Mouse (Mus musculus) neural tube, embryonic 11.5 days (tissue): ENCODE results near the gene Gss. TPM values are rescaled to one million over a fixed set of nuclear protein-coding genes. Genes with fewer than 3 reads are reported as not detected.

Source experiments
- ATAC-seq: fragments of 200-750 bp; cut with Nextera tagmentation; 2 replicates; pipeline ENCODE4 v1.8.0; 2017; ENCODE audit warnings: moderate number of reproducible peaks, mild to moderate bottlenecking, moderate TSS enrichment, moderate library complexity; ENCODE audit not compliant: insufficient read depth, low FRiP score, low TSS enrichment
- DNase-seq: peaks from one replicate; pipeline ENCODE4 v3.0.0-alpha.2; 2015; ENCODE audit warnings: low spot score
- H3K27ac ChIP-seq: fragments of 300-500 bp; sonication (generic); 2 replicates; pipeline ENCODE4 v1.5.1; 2014; ENCODE audit warnings: low read depth, mild to moderate bottlenecking, low read length
- H3K27me3 ChIP-seq: fragments of 300-500 bp; sonication (generic); 2 replicates; pipeline ENCODE4 v1.6.1; 2014; ENCODE audit warnings: mild to moderate bottlenecking, low read length, mixed read lengths; ENCODE audit not compliant: control insufficient read depth, insufficient read depth
- H3K36me3 ChIP-seq: fragments of 300-500 bp; sonication (generic); 2 replicates; pipeline ENCODE4 v1.6.1; 2014; ENCODE audit warnings: mild to moderate bottlenecking, low read length, moderate library complexity, mixed read lengths; ENCODE audit not compliant: control insufficient read depth, insufficient read depth
- H3K4me1 ChIP-seq: fragments of 300-500 bp; sonication (generic); 2 replicates; pipeline ENCODE4 v1.6.1; 2014; ENCODE audit warnings: low read length, mixed read lengths; ENCODE audit not compliant: control insufficient read depth, insufficient read depth
- H3K4me2 ChIP-seq: fragments of 300-500 bp; sonication (generic); 2 replicates; pipeline ENCODE4 v1.6.1; 2014; ENCODE audit warnings: low read depth, mild to moderate bottlenecking, moderate library complexity
- H3K4me3 ChIP-seq: fragments of 300-500 bp; sonication (generic); 2 replicates; pipeline ENCODE4 v1.5.1; 2014; ENCODE audit warnings: low read depth, low read length
- H3K9ac ChIP-seq: fragments of 300-500 bp; sonication (generic); 2 replicates; pipeline ENCODE4 v1.6.1; 2014; ENCODE audit warnings: mild to moderate bottlenecking, low read length
- H3K9me3 ChIP-seq: fragments of 300-500 bp; sonication (generic); 2 replicates; pipeline ENCODE4 v1.6.1; 2016; ENCODE audit warnings: low read length; ENCODE audit not compliant: control insufficient read depth
- WGBS: fragments of 180-500 bp; shearing (Covaris S2); extraction: QIAGEN DNeasy Blood & Tissue Kit; methylation state at CpG from one replicate; pipeline ENCODE4 v1.1.7; 2014; 5-methylcytosine and 5-hydroxymethylcytosine counted together
- microRNA counts: library from miRNA; unstranded; fragments of <30 nt; microRNA quantifications from one replicate; lab custom pipeline; 2015
- microRNA-seq: library from miRNA; unstranded; fragments of <30 nt; microRNA quantifications from one replicate; pipeline ENCODE4, GENCODE M21; 2016
- polyA plus RNA-seq: library from polyadenylated mRNA; unstranded; fragments of >200 nt; fragmentation: Nextera tagmentation; extraction: Ambion mirVana; gene quantifications from 2 replicates; pipeline ENCODE4 v1.2.1, GENCODE M21; 2014

Gene Gss
- polyA plus RNA-seq, 1 experiment from 2014 or later = 15.5 TPM

DNA sequence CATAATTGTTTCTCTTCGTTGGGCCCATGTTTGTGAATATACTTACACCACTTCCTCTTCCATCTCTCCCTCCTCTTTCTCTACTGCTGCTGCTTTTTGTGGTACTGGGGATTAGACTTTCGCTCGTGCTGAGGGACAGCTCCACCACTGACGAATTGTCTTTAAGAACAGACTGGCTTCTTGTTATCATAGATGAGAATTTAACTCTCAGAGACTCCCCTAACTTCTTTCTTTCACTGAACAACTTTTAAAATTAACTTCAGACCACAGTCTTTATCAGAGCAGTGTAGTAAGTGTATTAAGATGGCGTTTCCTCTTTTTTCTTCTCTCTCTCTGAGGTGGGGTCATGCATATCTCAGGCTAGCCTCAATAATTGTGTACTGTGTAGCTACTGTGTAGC is 68.9 kb downstream of the Gss start:
- Histone ChIP-seq H3K9ac (no peak overlapping the region), H3K27ac (no peak overlapping the region), H3K36me3 (no peaks in the 10 kb centered on the region), H3K4me2 (no peak overlapping the region), H3K4me1 (peaks cover 2% of the 10 kb centered on the region; the same call in 1 of the 2 replicates), H3K4me3 (no peak overlapping the region), H3K9me3 (no peaks in the 10 kb centered on the region), H3K27me3 (no peaks in the 10 kb centered on the region)
- WGBS = 68% methylated on average over 5 of the region's 5 CpGs
- ATAC-seq (no peak), DNase-seq (no peak)

DNA sequence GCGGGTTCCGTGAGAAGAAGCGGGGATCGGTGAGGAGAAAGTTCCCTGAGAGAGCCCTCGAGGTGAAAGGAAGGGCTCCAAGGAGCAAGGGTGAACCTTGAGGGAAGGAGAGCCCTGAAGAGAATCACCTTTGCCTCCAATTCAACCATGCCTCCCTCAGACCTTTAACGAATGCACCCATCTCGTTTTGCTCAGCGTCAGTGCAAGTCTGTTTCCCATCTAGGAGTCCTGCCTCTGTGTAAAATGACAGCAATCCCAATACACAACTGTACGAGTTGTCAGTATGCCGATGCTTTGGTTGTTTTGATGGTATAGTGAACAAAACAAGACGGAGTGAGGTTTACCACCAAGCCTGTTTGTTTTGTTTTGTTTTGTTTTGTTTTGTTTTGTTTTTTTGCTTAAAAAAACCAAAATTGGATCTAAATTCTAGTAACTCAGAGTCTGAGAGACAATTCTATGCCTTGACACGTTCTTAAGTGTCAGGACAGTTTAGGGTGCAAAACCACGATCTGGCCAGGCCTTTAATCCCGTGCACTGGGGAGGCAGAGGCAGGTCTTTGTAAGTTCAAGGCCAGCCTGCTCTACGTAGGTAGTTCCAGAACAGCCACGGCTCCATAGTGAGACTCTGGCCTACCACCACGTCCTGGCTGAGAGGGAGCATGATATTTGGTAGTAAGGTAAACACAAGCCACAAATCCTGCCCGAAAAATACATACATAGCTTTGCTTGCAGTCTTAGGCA is 73.9 kb downstream of the Gss start:
- H3K27ac ChIP-seq = no peak overlapping the region
- ATAC-seq (no peak), DNase-seq (no peak)
- no peaks in the 10 kb centered on the region for H3K27me3 ChIP-seq
- H3K4me2 ChIP-seq = peak overlapping the region; percentile 81
- no peaks in the 10 kb centered on the region for H3K9me3 ChIP-seq
- peak overlapping the region; percentile 71 for H3K9ac ChIP-seq
- no peaks in the 10 kb centered on the region for H3K36me3 ChIP-seq
- 29% methylated on average over 18 of the region's 18 CpGs for WGBS
- H3K4me1 ChIP-seq = peaks cover 16% of the 10 kb centered on the region
- H3K4me3 ChIP-seq = peak overlapping the region; percentile 69

DNA sequence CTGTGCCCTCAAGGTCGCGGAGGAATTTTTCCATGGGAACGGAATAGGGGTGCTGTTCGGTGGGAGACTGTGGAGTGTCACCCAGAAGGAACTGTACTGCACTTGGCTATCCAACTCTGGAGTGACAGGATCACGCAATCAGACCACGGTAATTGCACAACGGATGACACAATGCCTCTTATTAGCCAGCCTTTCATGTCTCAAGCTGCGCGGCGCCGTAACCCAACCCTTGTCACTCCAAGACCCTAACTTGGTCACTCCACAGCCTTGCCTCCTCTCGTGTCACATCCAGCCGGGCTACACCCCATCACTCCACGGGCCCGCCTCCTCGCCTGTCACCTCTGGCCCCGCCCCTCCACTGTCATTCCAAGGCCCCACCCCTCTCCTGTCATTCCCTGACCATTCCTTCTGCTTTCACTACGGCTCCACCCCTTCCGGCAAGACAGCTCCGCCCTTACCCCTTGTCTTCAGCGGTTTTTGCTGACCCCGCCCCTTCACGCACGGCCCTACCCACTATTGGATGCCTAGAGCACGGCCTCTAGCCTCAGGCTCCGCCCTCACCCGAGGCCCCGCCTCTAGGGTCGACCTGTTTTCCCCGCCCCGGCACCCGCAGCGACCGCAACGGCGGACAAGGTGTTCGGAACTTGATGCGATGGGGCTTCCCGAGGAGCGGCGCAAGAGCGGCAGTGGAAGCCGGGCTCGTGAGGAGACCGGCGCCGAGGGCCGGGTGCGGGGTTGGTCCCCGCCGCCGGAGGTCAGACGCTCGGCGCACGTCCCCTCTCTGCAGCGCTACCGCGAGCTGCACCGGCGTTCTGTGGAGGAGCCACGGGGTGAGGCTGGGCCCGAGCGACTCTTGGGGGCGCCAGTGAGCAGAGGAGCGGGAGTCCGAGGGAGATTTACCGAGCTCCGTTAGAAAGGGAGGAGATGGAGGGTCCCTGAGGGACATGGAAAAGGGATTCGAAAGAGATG is 74.9 kb downstream of the Gss start, which contains the start of the genes Acss2 and Ggt7:
Gene Acss2, plus strand, starts transcription at position 494 of the 969 bp plus-strand sequence.
Gene Ggt7, minus strand, starts transcription at position 783 of the 969 bp plus-strand sequence.
- 5% methylated on average over 70 of the region's 70 CpGs for WGBS
- H3K4me1 ChIP-seq = peaks cover 16% of the 10 kb centered on the region
- H3K9me3 ChIP-seq = no peaks in the 10 kb centered on the region
- H3K4me3 ChIP-seq = peak within 1 kb of the TSS; percentile 69
- DNase-seq (peak; percentile 99), ATAC-seq (peak; percentile 99)
- H3K27ac ChIP-seq = 0 out of 2 replicates have a peak within 1 kb of the TSS, but pooled peaks have one; percentile 53
- H3K4me2 ChIP-seq = peak within 1 kb of the TSS; percentile 81
- H3K9ac ChIP-seq = peak within 1 kb of the TSS; percentile 71
- H3K27me3 ChIP-seq = no peaks in the 10 kb centered on the region
- no peaks in the 10 kb centered on the region for H3K36me3 ChIP-seq

DNA sequence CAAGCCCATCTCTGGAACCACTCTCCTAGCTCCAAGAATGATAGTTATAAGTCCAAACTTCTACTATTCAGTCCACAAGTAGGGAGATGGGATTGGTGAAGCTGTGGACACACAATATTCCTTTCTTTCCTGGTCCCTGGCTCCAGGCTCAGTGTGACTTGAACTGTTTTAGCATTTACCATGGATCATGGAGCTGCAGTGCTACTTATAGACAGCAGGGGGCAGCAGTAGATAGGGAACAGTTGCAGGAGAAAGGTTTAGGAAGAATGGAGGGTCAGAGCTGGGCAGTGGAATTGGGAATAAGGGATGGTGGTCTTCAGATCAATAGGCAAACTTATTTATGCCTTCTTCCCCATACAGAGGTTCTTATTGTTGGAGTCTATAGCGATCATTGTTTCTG is 76.7 kb downstream of the Gss start:
- DNase-seq (peak; percentile 70), ATAC-seq (no peak)
- Histone ChIP-seq H3K9ac (no peak overlapping the region), H3K4me3 (no peak overlapping the region), H3K36me3 (no peaks in the 10 kb centered on the region), H3K9me3 (no peaks in the 10 kb centered on the region), H3K27ac (no peak overlapping the region), H3K27me3 (no peaks in the 10 kb centered on the region), H3K4me2 (no peak overlapping the region), H3K4me1 (peaks cover 16% of the 10 kb centered on the region)
- WGBS = 8% methylated on average over 1 of the region's 1 CpGs

DNA sequence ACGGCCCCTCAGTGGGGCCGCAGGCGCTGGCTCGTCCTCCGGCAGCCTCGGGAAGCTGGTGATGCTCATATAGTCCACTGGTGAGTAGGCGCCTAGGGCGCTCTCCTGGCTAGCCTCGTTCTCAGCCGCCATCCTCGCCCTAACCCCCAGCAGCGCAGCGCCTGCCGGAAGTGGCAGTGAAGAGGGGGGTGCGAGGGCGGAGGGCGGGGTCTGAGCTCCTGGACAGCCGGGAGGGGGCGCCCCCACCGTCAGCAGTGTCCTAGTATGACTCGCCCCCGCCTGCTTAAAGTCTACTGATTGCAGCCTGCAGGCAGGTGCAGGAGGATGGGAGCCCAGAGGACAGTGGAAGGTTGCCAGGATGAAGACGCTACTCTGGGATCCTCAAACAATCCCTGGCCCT is 77.9 kb downstream of the Gss start:
- peak; percentile 15; the same call in 1 of the 2 replicates for ATAC-seq
- H3K27ac ChIP-seq = no peak overlapping the region

DNA sequence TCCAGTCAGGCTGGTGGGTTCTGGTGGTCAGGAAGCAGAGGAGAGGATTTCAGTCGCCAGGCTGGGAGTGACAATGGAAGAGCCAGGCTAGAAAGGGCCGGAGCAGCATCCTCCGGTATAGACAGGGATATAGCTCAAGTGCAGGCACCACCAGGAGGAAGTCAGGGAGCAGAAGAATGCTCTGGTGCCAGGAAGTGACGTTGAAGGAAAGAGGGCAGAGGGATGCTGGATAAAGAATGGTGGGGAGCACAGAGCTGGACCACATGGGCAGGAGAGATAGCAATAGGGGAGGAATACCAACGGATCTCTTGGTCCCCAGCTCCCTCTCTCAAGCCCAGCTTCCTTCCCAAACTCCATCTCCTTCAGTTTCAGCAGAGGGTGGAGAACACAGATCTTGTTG is 79.1 kb downstream of the Gss start:
- ATAC-seq (no peak), DNase-seq (no peak)
- Histone ChIP-seq H3K4me3 (no peak overlapping the region; the same call in 1 of the 2 replicates), H3K9ac (peak overlapping the region; percentile 23; the same call in 1 of the 2 replicates), H3K36me3 (no peaks in the 10 kb centered on the region), H3K4me1 (peaks cover 12% of the 10 kb centered on the region), H3K27me3 (no peaks in the 10 kb centered on the region), H3K4me2 (peak overlapping the region; percentile 83), H3K9me3 (no peaks in the 10 kb centered on the region), H3K27ac (no peak overlapping the region)
- WGBS = 75% methylated on average over 5 of the region's 5 CpGs

More for the DNA sequence above, 77.9 kb downstream of the Gss start:
- WGBS = 1% methylated on average over 18 of the region's 23 CpGs
- H3K9me3 ChIP-seq = no peaks in the 10 kb centered on the region
- no peaks in the 10 kb centered on the region for H3K27me3 ChIP-seq
- H3K4me2 ChIP-seq = peak overlapping the region; percentile 83
- peak; percentile 78 for DNase-seq
- H3K36me3 ChIP-seq = no peaks in the 10 kb centered on the region
- peaks cover 16% of the 10 kb centered on the region for H3K4me1 ChIP-seq
- H3K4me3 ChIP-seq = peak overlapping the region; percentile 50
- H3K9ac ChIP-seq = peak overlapping the region; percentile 76

MicroRNAs encoded within 50 kb of the gene (microRNA counts, 519-probe panel; counts per million panel counts)
- 171 counts per million, percentile 57 among the panel's probes with 10 or more counts for microRNA mmu-miR-499 (lab: Ali Mortazavi, UCI)

Small RNA genes within 50 kb of the gene (microRNA-seq; reads per million reads assigned to microRNA genes)
- gene Mir499 = 11.2 reads per million, percentile 23 among the genes with 10 or more reads in this experiment

Other genes starting within 250 kb of the Gss start
- 56.1 and 58.0 TPM in 2 replicates for gene Pigu, start 235.4 kb downstream of the Gss start, polyA plus RNA-seq
- 94.0 and 104 TPM in 2 replicates for gene Trp53inp2, start 211.8 kb downstream of the Gss start, polyA plus RNA-seq
- gene Ncoa6, start 118.9 kb downstream of the Gss start, polyA plus RNA-seq = 33.7 and 34.7 TPM in 2 replicates
- 22.0 and 28.8 TPM in 2 replicates for gene Acss2, start 74.9 kb downstream of the Gss start, polyA plus RNA-seq
- gene Ggt7, start 74.6 kb downstream of the Gss start, polyA plus RNA-seq = 14.4 and 17.1 TPM in 2 replicates
- gene Myh7b, start 18.4 kb upstream of the Gss start, polyA plus RNA-seq = 1.5 and 1.8 TPM in 2 replicates
- gene Trpc4ap, start 99.6 kb upstream of the Gss start, polyA plus RNA-seq = 155 and 166 TPM in 2 replicates
- 33.1 and 36.0 TPM in 2 replicates for gene Edem2, start 136.7 kb upstream of the Gss start, polyA plus RNA-seq
- not detected in 2 replicates for gene Gm17581, start 143.1 kb upstream of the Gss start, polyA plus RNA-seq
- gene Procr, start 158.3 kb upstream of the Gss start, polyA plus RNA-seq = 2.6 and 2.8 TPM in 2 replicates
- 4.3 and 5.7 TPM in 2 replicates for gene Mmp24, start 182.5 kb upstream of the Gss start, polyA plus RNA-seq
- gene BC029722, start 226.6 kb upstream of the Gss start, polyA plus RNA-seq = 11.1 and 12.2 TPM in 2 replicates
- gene Eif6, start 234.1 kb upstream of the Gss start, polyA plus RNA-seq = 199 TPM in 2 replicates
- gene Fam83c, start 242.0 kb upstream of the Gss start, polyA plus RNA-seq = 0.15 and 0.27 TPM in 2 replicates